ENCODE assay signal across 8 mouse cellular contexts in genomic region chr4:102226700-102227099, GRCm38 (mm10).
DNase-seq lines count a peak whose midpoint lies in the region; ATAC-seq lines count a peak whose summit lies in the region.

No protein-coding gene starts in this region.

- DNase-seq in cerebellum, adult 18-20 months = peak; percentile 22 to 56
- DNase-seq in cerebellum, adult 11-12 months = no peak
- DNase-seq in layer of hippocampus, adult 11-12 months (ENCODE audit: low spot score) = peak; percentile 53
- DNase-seq in layer of hippocampus, adult 8-10 months (ENCODE audit: low spot score in 2 of 2) = no peak
- DNase-seq in Muller cell, postnatal 12 days (ENCODE audit: inconsistent ontology term) = peak; percentile 45
- DNase-seq in midbrain, embryonic 14.5 days = peak; percentile 84
- no peak for DNase-seq in adrenal gland, adult 2 months

- no peaks in the 10 kb centered on the region for H3K27me3 ChIP-seq in midbrain, embryonic 14.5 days (ENCODE audit: control insufficient read depth, insufficient read depth, low read length)

- H3K36me3 ChIP-seq in midbrain, embryonic 14.5 days (ENCODE audit: control insufficient read depth, insufficient read depth, low read length) = no peaks in the 10 kb centered on the region

- H3K9ac ChIP-seq in midbrain, embryonic 14.5 days (replicated peaks; ENCODE audit: low read length) = no peak overlapping the region

- H3K9me3 ChIP-seq in midbrain, embryonic 14.5 days (ENCODE audit: control insufficient read depth, low read length) = no peaks in the 10 kb centered on the region

- H3K27ac ChIP-seq in midbrain, embryonic 14.5 days (replicated peaks; ENCODE audit: low read depth, low read length) = no peak overlapping the region

- no peaks in the 10 kb centered on the region for H3K4me1 ChIP-seq in midbrain, embryonic 14.5 days (ENCODE audit: control insufficient read depth, insufficient read depth, low read length)

- no peak overlapping the region for H3K4me3 ChIP-seq in midbrain, embryonic 14.5 days (replicated peaks; ENCODE audit: low read depth, low read length)

- H3K4me2 ChIP-seq in midbrain, embryonic 14.5 days (ENCODE audit: low read length) = no peak overlapping the region

- ATAC-seq in granulocyte monocyte progenitor cell, adult 5-6 weeks (replicated peaks; ENCODE audit: poor library complexity, severe bottlenecking) = peak; percentile 75
- no peak for ATAC-seq in midbrain, embryonic 14.5 days (ENCODE audit: low FRiP score, low TSS enrichment)

Comparison
In these comparisons a context has a peak if more than half of its experiments do, and no peak if none do; other contexts are left out.
1. DNase-seq: peak in cerebellum, adult 18-20 months (2 of 2), layer of hippocampus, adult 11-12 months (single experiment), Muller cell, postnatal 12 days (single experiment) and midbrain, embryonic 14.5 days (single experiment); none in cerebellum, adult 11-12 months (single experiment), layer of hippocampus, adult 8-10 months (0 of 2) and adrenal gland, adult 2 months (single experiment).